Mouse (Mus musculus): ENCODE results near the gene Sptb. TPM values are rescaled to one million over a fixed set of nuclear protein-coding genes. Genes with fewer than 3 reads are reported as not detected.

The Sptb gene
- polyA plus RNA-seq, 1 experiment from 2014 or later, result 12.7 TPM

DNA sequence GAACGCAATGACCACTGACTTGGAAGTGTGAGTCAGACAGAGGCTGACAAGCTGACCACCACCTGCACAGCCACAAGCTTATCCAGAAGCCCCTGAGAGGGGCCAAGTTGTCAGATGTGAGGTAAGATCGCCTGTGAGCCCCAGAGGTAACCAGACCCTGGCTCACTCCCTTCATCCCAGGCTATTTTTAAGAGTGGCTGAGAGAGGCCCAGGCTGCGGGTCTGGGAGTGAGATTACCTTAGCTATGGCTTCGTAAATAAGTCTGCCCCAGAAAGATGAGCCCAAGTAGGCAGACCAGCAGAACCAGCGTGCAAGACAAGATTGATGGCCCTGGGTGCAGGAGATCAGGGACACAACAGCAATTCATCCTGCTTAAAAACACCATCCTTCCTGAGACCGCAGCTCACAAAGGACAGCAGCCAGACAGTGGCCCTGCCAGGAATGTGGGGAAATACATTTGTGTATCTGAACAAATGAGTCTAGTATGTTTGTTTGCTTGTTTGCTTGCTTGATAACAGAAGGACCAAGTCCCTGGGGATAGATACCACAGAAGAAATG lies 58.5 kb downstream of the Sptb start:
- no peak overlapping the region for H3K4me3 ChIP-seq (ENCODE audit: low read depth, low read length)
- no peaks in the 10 kb centered on the region for H3K9me3 ChIP-seq (ENCODE audit: control insufficient read depth, low read length)
- no peak overlapping the region for H3K27ac ChIP-seq (ENCODE audit: low read depth, low read length)
- no peaks in the 10 kb centered on the region for H3K36me3 ChIP-seq (ENCODE audit: control insufficient read depth, insufficient read depth, low read length)
- 77% methylated on average over 6 of the region's 6 CpGs for WGBS
- H3K4me2 ChIP-seq (ENCODE audit: low read depth, low read length), result no peak overlapping the region
- no peaks in the 10 kb centered on the region for H3K27me3 ChIP-seq (ENCODE audit: control insufficient read depth, insufficient read depth, low read length)
- ATAC-seq (ENCODE audit: low read depth), result no peak
- H3K4me1 ChIP-seq (ENCODE audit: control insufficient read depth, insufficient read depth, low read length), result peaks cover 3% of the 10 kb centered on the region; the same call in 1 of the 2 replicates
- H3K9ac ChIP-seq (replicated peaks; ENCODE audit: low read depth, low read length), result no peak overlapping the region

DNA sequence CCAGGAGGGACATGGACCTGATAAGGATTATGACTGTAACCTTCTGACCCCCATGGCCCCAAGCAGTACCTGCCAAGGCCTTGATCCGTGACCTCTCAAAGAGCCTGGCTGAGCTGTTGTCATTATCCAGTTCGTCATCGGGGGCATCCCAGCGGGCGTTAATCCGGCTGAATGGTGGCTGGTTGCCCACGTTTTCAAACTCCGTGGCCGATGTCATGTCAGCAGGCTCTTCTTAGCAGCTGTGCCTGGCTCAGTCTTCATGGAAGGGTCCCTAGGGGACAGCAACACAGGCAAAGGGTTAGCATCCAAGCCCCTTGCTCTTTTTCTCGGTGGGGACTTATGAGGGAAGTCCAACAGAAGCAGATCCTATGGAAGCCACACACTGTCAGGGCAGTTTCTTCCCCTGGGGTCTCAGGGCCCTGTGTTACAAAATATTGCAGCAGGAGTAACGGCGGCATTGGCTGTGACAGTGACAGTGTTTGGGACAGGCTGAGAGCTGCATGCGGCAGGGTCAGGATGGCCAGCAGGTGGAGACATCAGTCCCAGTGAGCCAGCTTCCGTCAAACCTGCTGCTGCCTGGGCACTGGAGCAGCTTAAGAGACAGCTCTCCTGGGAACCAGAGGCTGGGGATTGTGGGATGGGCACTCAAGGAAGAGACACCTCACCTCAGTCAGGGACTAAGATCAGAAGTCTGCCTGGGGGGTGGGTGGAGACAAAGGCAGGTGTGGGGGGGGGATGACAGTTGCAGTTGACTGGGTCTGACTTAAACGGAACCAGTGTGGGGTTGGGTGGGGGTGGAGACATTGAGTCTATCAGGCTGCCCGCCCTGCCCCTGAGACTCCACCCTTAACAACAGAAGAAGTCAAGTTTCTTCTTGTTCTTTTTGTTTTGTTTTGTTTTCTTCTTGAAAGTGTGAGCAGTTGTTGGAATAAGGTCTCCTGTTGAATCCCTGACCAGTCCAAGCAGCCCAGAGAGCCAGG lies 60.3 kb downstream of the Sptb start:
- Histone ChIP-seq H3K27ac (ENCODE audit: low read depth, low read length) (no peak overlapping the region), H3K36me3 (ENCODE audit: control insufficient read depth, insufficient read depth, low read length) (no peaks in the 10 kb centered on the region), H3K27me3 (ENCODE audit: control insufficient read depth, insufficient read depth, low read length) (no peaks in the 10 kb centered on the region), H3K9me3 (ENCODE audit: control insufficient read depth, low read length) (no peaks in the 10 kb centered on the region), H3K4me2 (ENCODE audit: low read depth, low read length) (no peak overlapping the region), H3K4me3 (ENCODE audit: low read depth, low read length) (no peak overlapping the region), H3K4me1 (ENCODE audit: control insufficient read depth, insufficient read depth, low read length) (peaks cover 5% of the 10 kb centered on the region; the same call in 1 of the 2 replicates), H3K9ac (replicated peaks; ENCODE audit: low read depth, low read length) (no peak overlapping the region)
- 43% methylated on average over 16 of the region's 16 CpGs for WGBS
- peak; percentile 47; the same call in 1 of the 2 replicates for ATAC-seq (ENCODE audit: low read depth)

DNA sequence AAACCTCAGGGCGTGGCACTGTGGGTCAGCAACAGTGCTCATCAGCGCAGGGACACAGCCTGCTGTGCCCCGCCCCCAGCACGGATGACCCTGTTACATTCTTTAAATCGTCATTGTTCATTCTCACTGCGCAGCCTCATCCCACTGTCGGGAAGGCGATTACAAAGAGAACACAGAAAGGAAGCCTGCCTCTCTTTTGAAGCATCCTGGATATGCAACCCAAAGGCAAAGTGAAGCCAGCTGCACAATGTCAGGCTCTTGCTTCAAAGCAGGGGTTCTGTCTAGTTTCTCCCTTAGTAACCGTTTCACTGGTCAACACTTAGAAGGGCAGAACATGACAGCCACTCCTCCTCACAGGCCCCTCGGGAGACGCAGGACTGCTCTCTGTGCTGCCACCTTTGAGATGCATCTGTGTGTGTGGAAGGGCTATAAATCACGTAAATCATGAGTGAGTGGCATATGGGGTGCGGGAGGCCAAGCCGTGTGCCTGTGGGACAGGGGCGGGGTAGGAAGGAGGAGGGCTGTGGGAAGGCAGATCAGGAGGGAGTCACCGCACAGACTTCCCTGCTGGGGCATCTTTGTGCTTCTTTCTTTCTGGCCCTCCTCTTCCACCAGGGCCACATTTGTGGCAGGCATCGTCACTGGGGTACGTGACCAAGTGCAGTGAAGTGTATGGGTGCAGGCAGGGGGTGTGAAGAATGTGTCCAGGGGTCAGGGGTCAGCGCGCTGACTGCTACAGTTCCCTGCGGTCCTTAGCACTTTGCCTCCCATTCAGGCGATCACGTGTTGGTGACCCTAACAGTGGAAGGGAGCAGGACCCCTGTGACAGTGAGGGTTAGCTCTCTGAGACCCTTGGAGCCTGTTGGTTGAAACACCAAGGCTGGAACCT lies 64.9 kb downstream of the Sptb start:
- Histone ChIP-seq H3K36me3 (ENCODE audit: control insufficient read depth, insufficient read depth, low read length) (no peaks in the 10 kb centered on the region), H3K4me1 (ENCODE audit: control insufficient read depth, insufficient read depth, low read length) (peaks cover 9% of the 10 kb centered on the region; the same call in 1 of the 2 replicates), H3K9ac (replicated peaks; ENCODE audit: low read depth, low read length) (0 out of 2 replicates have a peak overlapping the region, but pooled peaks have one; percentile 28), H3K27me3 (ENCODE audit: control insufficient read depth, insufficient read depth, low read length) (no peaks in the 10 kb centered on the region), H3K27ac (ENCODE audit: low read depth, low read length) (no peak overlapping the region), H3K4me2 (ENCODE audit: low read depth, low read length) (peak overlapping the region; percentile 23), H3K9me3 (ENCODE audit: control insufficient read depth, low read length) (no peaks in the 10 kb centered on the region), H3K4me3 (ENCODE audit: low read depth, low read length) (no peak overlapping the region)
- WGBS, result 21% methylated on average over 23 of the region's 23 CpGs
- peak; percentile 70; the same call in 1 of the 2 replicates for ATAC-seq (ENCODE audit: low read depth)

DNA sequence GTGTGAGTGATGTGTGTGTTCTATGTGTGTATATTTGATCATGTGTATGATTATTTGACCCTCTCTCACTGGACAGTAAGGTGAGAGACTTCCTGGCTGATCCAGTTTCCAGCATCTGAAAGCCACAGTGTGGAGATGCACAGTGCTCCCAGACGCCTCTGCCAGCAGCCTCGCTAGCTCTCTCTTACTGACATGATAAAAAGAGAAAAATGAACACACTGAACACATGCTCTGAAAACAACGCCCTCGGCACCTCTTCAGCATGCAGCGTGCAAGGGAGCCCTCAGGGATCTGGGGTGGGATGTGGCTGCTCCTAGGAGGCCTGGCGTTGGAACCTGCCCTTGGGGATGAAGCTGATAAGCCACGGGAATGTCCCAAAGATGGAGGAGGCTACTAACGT lies 66.7 kb downstream of the Sptb start:
- no peaks in the 10 kb centered on the region for H3K9me3 ChIP-seq (ENCODE audit: control insufficient read depth, low read length)
- no peak overlapping the region for H3K9ac ChIP-seq (replicated peaks; ENCODE audit: low read depth, low read length)
- no peaks in the 10 kb centered on the region for H3K27me3 ChIP-seq (ENCODE audit: control insufficient read depth, insufficient read depth, low read length)
- 51% methylated on average over 8 of the region's 8 CpGs for WGBS
- 0 out of 2 replicates have a peak, but pooled peaks cover 6% of the 10 kb centered on the region for H3K4me1 ChIP-seq (ENCODE audit: control insufficient read depth, insufficient read depth, low read length)
- no peak overlapping the region for H3K4me2 ChIP-seq (ENCODE audit: low read depth, low read length)
- H3K4me3 ChIP-seq (ENCODE audit: low read depth, low read length), result no peak overlapping the region
- ATAC-seq (ENCODE audit: low read depth), result no peak; the same call in 1 of the 2 replicates
- no peaks in the 10 kb centered on the region for H3K36me3 ChIP-seq (ENCODE audit: control insufficient read depth, insufficient read depth, low read length)
- peak overlapping the region; percentile 62; the same call in 1 of the 2 replicates for H3K27ac ChIP-seq (ENCODE audit: low read depth, low read length)

DNA sequence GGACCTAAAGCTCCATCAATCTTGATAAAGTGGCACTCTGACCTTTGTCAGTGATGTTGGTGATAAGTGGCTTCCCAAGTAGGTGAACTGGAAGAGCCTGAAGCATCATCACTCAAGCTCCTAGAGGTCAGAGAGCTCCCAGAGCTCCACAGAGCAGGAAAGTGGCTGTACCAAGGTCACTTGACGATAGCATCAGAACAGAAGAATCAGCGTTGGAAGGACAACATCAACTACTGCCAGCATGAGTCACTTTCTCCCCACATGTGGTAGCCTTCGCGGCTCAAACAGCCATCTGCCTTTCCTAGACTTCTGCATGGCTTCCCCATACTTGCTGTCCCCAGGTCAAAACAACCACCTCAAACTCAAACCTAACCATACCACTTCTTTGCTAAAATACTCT lies 67.7 kb downstream of the Sptb start:
- H3K4me2 ChIP-seq (ENCODE audit: low read depth, low read length), result no peak overlapping the region
- H3K4me3 ChIP-seq (ENCODE audit: low read depth, low read length), result no peak overlapping the region
- H3K4me1 ChIP-seq (ENCODE audit: control insufficient read depth, insufficient read depth, low read length), result 0 out of 2 replicates have a peak, but pooled peaks cover 6% of the 10 kb centered on the region
- no peak for ATAC-seq (ENCODE audit: low read depth)
- no peaks in the 10 kb centered on the region for H3K9me3 ChIP-seq (ENCODE audit: control insufficient read depth, low read length)
- H3K27me3 ChIP-seq (ENCODE audit: control insufficient read depth, insufficient read depth, low read length), result no peaks in the 10 kb centered on the region
- no peak overlapping the region for H3K9ac ChIP-seq (replicated peaks; ENCODE audit: low read depth, low read length)
- WGBS, result 85% methylated on average over 4 of the region's 4 CpGs
- H3K36me3 ChIP-seq (ENCODE audit: control insufficient read depth, insufficient read depth, low read length), result no peaks in the 10 kb centered on the region
- no peak overlapping the region for H3K27ac ChIP-seq (ENCODE audit: low read depth, low read length)

DNA sequence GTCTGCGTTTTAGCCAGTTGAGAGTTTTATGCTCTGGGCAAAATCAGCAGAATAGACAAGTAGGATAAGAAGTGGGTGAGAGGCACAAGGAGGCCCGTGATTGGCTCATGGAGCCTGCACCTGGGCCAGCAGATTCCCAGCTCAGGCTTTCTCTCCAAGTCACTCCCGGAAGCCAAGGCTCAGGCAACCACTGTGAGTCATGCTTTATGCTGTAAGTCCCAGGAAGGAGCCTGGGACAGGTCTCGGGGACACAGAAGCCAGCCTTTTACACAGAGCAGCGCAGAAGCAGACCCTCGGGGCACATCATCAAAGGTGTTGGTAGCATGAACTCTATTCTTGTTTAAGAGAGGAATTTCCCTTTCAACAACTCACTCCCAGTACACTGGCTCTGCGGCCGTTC lies 69.7 kb downstream of the Sptb start:
- Histone ChIP-seq H3K4me1 (ENCODE audit: control insufficient read depth, insufficient read depth, low read length) (0 out of 2 replicates have a peak, but pooled peaks cover 6% of the 10 kb centered on the region), H3K36me3 (ENCODE audit: control insufficient read depth, insufficient read depth, low read length) (no peaks in the 10 kb centered on the region), H3K27me3 (ENCODE audit: control insufficient read depth, insufficient read depth, low read length) (no peaks in the 10 kb centered on the region), H3K9me3 (ENCODE audit: control insufficient read depth, low read length) (no peaks in the 10 kb centered on the region), H3K9ac (replicated peaks; ENCODE audit: low read depth, low read length) (no peak overlapping the region), H3K27ac (ENCODE audit: low read depth, low read length) (no peak overlapping the region), H3K4me3 (ENCODE audit: low read depth, low read length) (no peak overlapping the region), H3K4me2 (ENCODE audit: low read depth, low read length) (no peak overlapping the region)
- no peak for ATAC-seq (ENCODE audit: low read depth)
- 50% methylated on average over 8 of the region's 8 CpGs for whole genome bisulfite sequencing

DNA sequence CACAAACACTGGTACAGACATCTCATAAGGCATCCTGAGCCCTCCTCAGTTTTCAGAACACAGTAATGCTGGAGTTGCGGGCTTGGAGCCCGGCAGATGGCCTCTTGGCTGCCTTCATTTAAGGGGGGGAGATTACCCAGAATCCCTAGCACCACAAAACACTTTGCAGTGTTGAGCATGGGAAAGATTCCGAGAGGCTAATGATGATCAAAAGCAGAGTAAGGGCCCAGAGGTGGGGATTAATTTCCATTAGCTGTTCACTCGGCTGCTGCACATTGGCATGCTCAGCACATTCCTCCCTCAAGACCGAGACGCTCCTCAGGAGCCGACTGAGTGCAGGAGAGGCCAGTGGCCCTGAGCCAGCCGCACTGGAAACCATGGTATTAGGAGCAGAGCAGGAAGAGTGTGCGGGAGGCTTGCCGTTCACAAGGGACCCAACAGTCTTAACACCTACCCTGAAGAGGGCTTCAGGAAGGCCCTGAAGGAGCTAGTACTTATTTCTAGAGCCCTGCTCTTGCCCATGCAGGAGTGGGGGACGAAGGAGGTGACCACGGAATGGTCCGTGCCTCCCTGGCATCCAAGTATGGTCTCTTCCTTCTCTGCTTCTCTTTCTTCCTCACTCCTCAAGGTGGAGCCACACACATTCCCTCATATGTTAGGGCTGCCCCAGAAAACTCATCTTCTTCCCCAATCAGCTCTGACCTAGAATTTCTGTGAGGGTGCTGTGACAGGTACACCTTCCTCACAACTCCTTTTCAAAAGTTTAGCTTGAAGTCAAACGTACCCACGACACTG lies 75.3 kb downstream of the Sptb start:
- peak; percentile 80 for ATAC-seq (ENCODE audit: low read depth)
- Histone ChIP-seq H3K27me3 (ENCODE audit: control insufficient read depth, insufficient read depth, low read length) (no peaks in the 10 kb centered on the region), H3K36me3 (ENCODE audit: control insufficient read depth, insufficient read depth, low read length) (no peaks in the 10 kb centered on the region), H3K9me3 (ENCODE audit: control insufficient read depth, low read length) (no peaks in the 10 kb centered on the region), H3K4me2 (ENCODE audit: low read depth, low read length) (peak overlapping the region; percentile 14; the same call in 1 of the 2 replicates), H3K9ac (replicated peaks; ENCODE audit: low read depth, low read length) (no peak overlapping the region), H3K4me3 (ENCODE audit: low read depth, low read length) (no peak overlapping the region), H3K4me1 (ENCODE audit: control insufficient read depth, insufficient read depth, low read length) (0 out of 2 replicates have a peak, but pooled peaks cover 3% of the 10 kb centered on the region), H3K27ac (ENCODE audit: low read depth, low read length) (peak overlapping the region; percentile 16; the same call in 1 of the 2 replicates)
- whole genome bisulfite sequencing, result 52% methylated on average over 15 of the region's 15 CpGs

DNA sequence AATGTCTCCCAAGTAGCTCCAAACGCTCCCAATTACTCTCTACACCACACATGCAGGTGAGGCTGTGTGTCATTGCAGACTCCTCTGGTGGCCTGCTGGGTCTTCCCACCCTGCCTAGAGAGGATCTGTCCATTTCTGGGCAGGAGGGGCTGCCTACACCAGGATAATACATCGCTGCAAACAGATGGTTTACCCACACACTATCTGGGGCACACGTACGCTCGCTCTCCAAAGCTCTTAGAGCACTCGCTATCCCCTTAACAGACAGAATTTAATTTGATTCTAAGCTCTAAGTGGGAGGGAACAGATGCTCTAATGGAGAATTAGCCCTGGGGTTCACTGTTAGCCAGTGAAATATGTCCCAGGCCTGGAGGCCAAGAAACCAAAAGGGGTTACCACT lies 87.0 kb downstream of the Sptb start:
- Histone ChIP-seq H3K4me3 (ENCODE audit: low read depth, low read length) (no peak overlapping the region), H3K36me3 (ENCODE audit: control insufficient read depth, insufficient read depth, low read length) (no peaks in the 10 kb centered on the region), H3K9me3 (ENCODE audit: control insufficient read depth, low read length) (no peaks in the 10 kb centered on the region), H3K27me3 (ENCODE audit: control insufficient read depth, insufficient read depth, low read length) (no peaks in the 10 kb centered on the region), H3K27ac (ENCODE audit: low read depth, low read length) (no peak overlapping the region), H3K9ac (replicated peaks; ENCODE audit: low read depth, low read length) (no peak overlapping the region), H3K4me1 (ENCODE audit: control insufficient read depth, insufficient read depth, low read length) (no peaks in the 10 kb centered on the region; the same call in 1 of the 2 replicates), H3K4me2 (ENCODE audit: low read depth, low read length) (no peak overlapping the region)
- ATAC-seq (ENCODE audit: low read depth), result no peak
- 68% methylated on average over 6 of the region's 6 CpGs for WGBS

Data from neural tube, embryonic 14.5 days (tissue).